Mouse (Mus musculus): ENCODE measurements at regions not wholly inside any gene's neighbourhood (a gene's known extent, or its start where the extent isn't known, plus 50 kb on each side); places are given as distances from the start of the nearest gene placed in this dataset.
A peak's percentile ranks its signal among the peaks of the same experiment; 100 is the strongest.

GRCm38 (mm10) chr12:71624076-71624475, 206.8 kb upstream of the Daam1 start:
- no peak for DNase-seq (ENCODE audit: low spot score)

- DNase-seq (ENCODE audit: low spot score): no peak
Observed at GRCm38 (mm10) chr12:71624676-71625075, 206.2 kb upstream of the Daam1 start.

- no peak for DNase-seq (ENCODE audit: low spot score)
Observed at GRCm38 (mm10) chr12:71625115-71625514, 205.8 kb upstream of the Daam1 start.

- no peak for DNase-seq (ENCODE audit: low spot score)
Observed at GRCm38 (mm10) chr12:71626801-71627200, 204.1 kb upstream of the Daam1 start.

GRCm38 (mm10) chr12:71627421-71628339, 203.2 kb upstream of the Daam1 start:
- no peak for DNase-seq (ENCODE audit: low spot score)

GRCm38 (mm10) chr12:71628340-71628738, 202.5 kb upstream of the Daam1 start:
- DNase-seq (ENCODE audit: low spot score): no peak

- no peak for DNase-seq (ENCODE audit: low spot score)
Observed at GRCm38 (mm10) chr12:71628796-71629195, 202.1 kb upstream of the Daam1 start.

GRCm38 (mm10) chr12:71630386-71630785, 200.5 kb upstream of the Daam1 start:
- DNase-seq (ENCODE audit: low spot score): no peak

GRCm38 (mm10) chr12:71636300-71636699, 194.6 kb upstream of the Daam1 start:
- DNase-seq (ENCODE audit: low spot score): no peak

- no peak for DNase-seq (ENCODE audit: low spot score)
Observed at GRCm38 (mm10) chr12:71637248-71637647, 193.6 kb upstream of the Daam1 start.

- no peak for DNase-seq (ENCODE audit: low spot score)
Observed at GRCm38 (mm10) chr12:71638246-71638645, 192.6 kb upstream of the Daam1 start.

GRCm38 (mm10) chr12:71640058-71640501, 190.8 kb upstream of the Daam1 start:
- peak; percentile 67 for DNase-seq (ENCODE audit: low spot score)

GRCm38 (mm10) chr12:71641486-71641885, 189.4 kb upstream of the Daam1 start:
- DNase-seq (ENCODE audit: low spot score): no peak

GRCm38 (mm10) chr12:71642797-71643337, 188.0 kb upstream of the Daam1 start:
- DNase-seq (ENCODE audit: low spot score): no peak

GRCm38 (mm10) chr12:71651251-71651650, 179.6 kb upstream of the Daam1 start:
- DNase-seq (ENCODE audit: low spot score): no peak

- DNase-seq (ENCODE audit: low spot score): no peak
Observed at GRCm38 (mm10) chr12:71693346-71694038, 137.4 kb upstream of the Daam1 start.

GRCm38 (mm10) chr12:71701753-71702152, 129.1 kb upstream of the Daam1 start:
- DNase-seq (ENCODE audit: low spot score): no peak

- no peak for DNase-seq (ENCODE audit: low spot score)
Observed at GRCm38 (mm10) chr12:71702181-71702580, 128.7 kb upstream of the Daam1 start.

GRCm38 (mm10) chr12:71703146-71703902, 127.6 kb upstream of the Daam1 start:
- DNase-seq (ENCODE audit: low spot score): no peak

- DNase-seq (ENCODE audit: low spot score): no peak
Observed at GRCm38 (mm10) chr12:71704431-71704830, 126.4 kb upstream of the Daam1 start.

GRCm38 (mm10) chr12:71707727-71708369, 123.0 kb upstream of the Daam1 start:
- peak; percentile 66 for DNase-seq (ENCODE audit: low spot score)

- DNase-seq (ENCODE audit: low spot score): no peak
Observed at GRCm38 (mm10) chr12:71714606-71715005, 116.3 kb upstream of the Daam1 start.
